In the genomic region with DNA sequence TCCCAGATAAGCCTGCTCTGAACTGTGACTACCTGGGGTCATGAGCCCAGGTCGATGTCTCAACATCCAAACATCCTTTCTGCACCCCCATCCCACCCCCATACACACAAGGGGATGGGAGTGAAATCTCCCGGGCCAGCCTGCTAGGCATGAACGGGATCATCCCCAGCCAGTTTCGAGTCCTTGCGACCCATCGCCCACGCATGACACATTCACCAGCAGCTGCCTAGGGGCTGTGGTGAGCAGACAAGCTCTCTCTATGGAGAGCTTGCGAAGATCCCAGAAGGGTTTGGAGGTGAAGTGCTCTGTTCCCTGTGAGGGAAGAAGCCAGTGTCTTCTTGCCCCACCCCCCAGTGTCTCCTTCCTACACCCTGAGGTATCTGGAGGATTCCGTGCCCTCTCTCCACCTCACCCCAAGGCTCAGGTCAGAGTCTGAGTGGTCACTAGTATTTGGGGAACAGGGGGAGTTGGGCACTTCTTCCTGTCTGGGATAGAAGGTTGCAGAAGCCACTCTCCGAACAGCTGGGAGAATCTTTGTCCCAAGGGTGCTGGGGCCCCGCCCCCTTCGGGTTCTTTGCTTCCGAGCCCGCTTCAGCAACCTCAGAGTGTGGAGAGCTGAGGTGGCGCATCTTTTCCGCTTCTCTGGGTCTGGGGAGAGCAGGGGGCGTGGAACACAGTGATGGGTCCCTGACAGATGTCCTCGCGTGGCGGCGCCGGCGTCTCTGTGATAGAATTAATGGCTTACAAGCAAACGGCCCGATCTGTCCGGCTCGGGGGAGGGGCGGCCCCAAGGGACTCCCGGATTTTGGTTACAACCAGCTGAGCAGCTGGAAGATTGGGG, we compare ENCODE assay signal across 9 mouse cellular contexts. TPM values are rescaled to one million over a fixed set of nuclear protein-coding genes. Genes with fewer than 3 reads are reported as not detected.
DNase-seq lines count a peak whose midpoint lies in the region; ATAC-seq and TF ChIP-seq lines count a peak whose summit lies in the region.
"Had no signal": no experiment of that assay in that cellular context is flagged by ENCODE, and none has a peak within 500 bp of the region (broad histone marks: within the 10 kb centered on the region; RNA-seq: fewer than 3 reads in every experiment).

No protein-coding gene starts in this region.

- no peak for ATAC-seq in forebrain, embryonic 15.5 days (replicated peaks)
- ATAC-seq in midbrain, postnatal 0 days (ENCODE audit: low FRiP score): no peak

- peak overlapping the region; percentile 61 for H3K4me3 ChIP-seq in forebrain, embryonic 15.5 days
- peak overlapping the region; percentile 55 for H3K4me3 ChIP-seq in midbrain, postnatal 0 days (ENCODE audit: low read depth, low read length)

- H3K36me3 ChIP-seq in forebrain, embryonic 15.5 days: no peaks in the 10 kb centered on the region
- H3K36me3 ChIP-seq in midbrain, postnatal 0 days (ENCODE audit: insufficient read depth, low read length): no peaks in the 10 kb centered on the region

- TF ChIP-seq CTCF in midbrain, postnatal 0 days (IDR thresholded peaks at IDR 0.05): no peak

- peaks cover 73% of the 10 kb centered on the region for H3K27me3 ChIP-seq in forebrain, embryonic 15.5 days
- H3K27me3 ChIP-seq in midbrain, postnatal 0 days (ENCODE audit: insufficient read depth, low read length): peaks cover 33% of the 10 kb centered on the region

- H3K27ac ChIP-seq in forebrain, embryonic 15.5 days (replicated peaks): no peak overlapping the region
- H3K27ac ChIP-seq in midbrain, postnatal 0 days (ENCODE audit: low read depth, low read length): no peak overlapping the region

- WGBS in forebrain, embryonic 15.5 days: 2% methylated on average over 29 of the region's 29 CpGs
- WGBS in midbrain, postnatal 0 days: 2% methylated on average over 29 of the region's 29 CpGs

- H3K9ac ChIP-seq in forebrain, embryonic 15.5 days (replicated peaks): no peak overlapping the region
- peak overlapping the region; percentile 33; the same call in 1 of the 2 replicates for H3K9ac ChIP-seq in midbrain, postnatal 0 days (replicated peaks; ENCODE audit: low read length, poor library complexity, severe bottlenecking)

- peak overlapping the region; percentile 96 for H3K4me2 ChIP-seq in forebrain, embryonic 15.5 days (replicated peaks)
- H3K4me2 ChIP-seq in midbrain, postnatal 0 days (ENCODE audit: low read depth, low read length, poor library complexity, severe bottlenecking): peak overlapping the region; percentile 98

- H3K9me3 ChIP-seq in forebrain, embryonic 15.5 days: no peaks in the 10 kb centered on the region
- H3K9me3 ChIP-seq in midbrain, postnatal 0 days (ENCODE audit: low read length): no peaks in the 10 kb centered on the region

- DNase-seq in right cerebral cortex, postnatal 4 days: peak; percentile 39
- no peak for DNase-seq in right cerebral cortex, postnatal 36 days (ENCODE audit: low spot score in 2 of 2)
- DNase-seq in kidney, postnatal 10 days: peak; percentile 61
- peak; percentile 24 for DNase-seq in midbrain, postnatal 0 days (ENCODE audit: low spot score)
- DNase-seq in natural killer cell, adult 2 months (ENCODE audit: low spot score in 2 of 2): no peak
- DNase-seq in cerebellum, adult 9-11 months: no peak
- no peak for DNase-seq in left cerebral cortex, adult 8-10 months (ENCODE audit: low spot score in 2 of 2)

- peaks cover 58% of the 10 kb centered on the region for H3K4me1 ChIP-seq in forebrain, embryonic 15.5 days
- H3K4me1 ChIP-seq in midbrain, postnatal 0 days (ENCODE audit: insufficient read depth, low read length): peaks cover 14% of the 10 kb centered on the region; the same call in 1 of the 2 replicates

RNA-seq across cellular contexts. Expression of a gene that starts 2.2 kb away (rescaled TPM):
- 2.4 and 2.6 TPM in 2 replicates for polyA plus RNA-seq in forebrain, embryonic 15.5 days (2015; fragmentation: Nextera tagmentation; extraction: Ambion mirVana)
- total RNA-seq in midbrain, postnatal 0 days (2014; rRNA removed): 21.5 and 57.5 TPM in 2 replicates
- polyA plus RNA-seq in midbrain, postnatal 0 days (2015; fragmentation: Nextera tagmentation; extraction: Ambion mirVana): 3.1 and 3.7 TPM in 2 replicates
- total RNA-seq in left cerebral cortex, adult 8-10 months (2022): 10 to 100 TPM; 30.3 to 34.3 (median 30.7) TPM
- total RNA-seq: liver, adult 2 months had no signal

Comparison
In these comparisons a context has a peak if more than half of its experiments do, and no peak if none do; other contexts are left out.
1. DNase-seq: peak in right cerebral cortex, postnatal 4 days (single experiment), kidney, postnatal 10 days (single experiment) and midbrain, postnatal 0 days (single experiment); none in right cerebral cortex, postnatal 36 days (0 of 2), natural killer cell, adult 2 months (0 of 2), cerebellum, adult 9-11 months (single experiment) and left cerebral cortex, adult 8-10 months (0 of 2).